Mouse (Mus musculus): ENCODE results near the gene Dhrs11. TPM values are rescaled to one million over a fixed set of nuclear protein-coding genes. Genes with fewer than 3 reads are reported as not detected.
"Not testable (repeated sequence)": the region's sequence is repeated elsewhere in the genome, so short reads cannot be mapped to it uniquely, and the experiment has no call there.

Dhrs11 gene
- 1 to 10 TPM; 9.0 to 9.1 TPM for polyA plus RNA-seq (2017; shearing (Covaris generic))

GRCm38 (mm10) chr11:84828516-84829399 is at the start of gene Dhrs11:
Gene Dhrs11, minus strand, starts transcription at chr11:84828994.
- ATAC-seq, result peak; percentile 85

- ATAC-seq, result not testable (repeated sequence)
Observed at GRCm38 (mm10) chr11:84876020-84876419, 47.2 kb upstream of the Dhrs11 start.

- ATAC-seq, result no peak
Observed at GRCm38 (mm10) chr11:84873042-84873833, 44.4 kb upstream of the Dhrs11 start.

- no peak for ATAC-seq
Observed at GRCm38 (mm10) chr11:84871548-84872069, 42.8 kb upstream of the Dhrs11 start.

- no peak for ATAC-seq
Observed at GRCm38 (mm10) chr11:84871046-84871445, 42.3 kb upstream of the Dhrs11 start.

GRCm38 (mm10) chr11:84870337-84871043 is 41.7 kb upstream of the Dhrs11 start, which contains the start of gene Ggnbp2:
Gene Ggnbp2, minus strand, starts transcription at chr11:84870817.
- ATAC-seq, result peak; percentile 67

GRCm38 (mm10) chr11:84869537-84870232 is 40.9 kb upstream of the Dhrs11 start:
- peak; percentile 69 for ATAC-seq

GRCm38 (mm10) chr11:84868786-84869259 is 40.0 kb upstream of the Dhrs11 start:
- no peak for ATAC-seq

GRCm38 (mm10) chr11:84867586-84867985 is 38.8 kb upstream of the Dhrs11 start:
- ATAC-seq, result no peak

GRCm38 (mm10) chr11:84865268-84865667 is 36.5 kb upstream of the Dhrs11 start:
- ATAC-seq, result no peak

GRCm38 (mm10) chr11:84855285-84855684 is 26.5 kb upstream of the Dhrs11 start:
- ATAC-seq, result no peak

GRCm38 (mm10) chr11:84847475-84848090 is 18.8 kb upstream of the Dhrs11 start:
- ATAC-seq, result no peak

- no peak for ATAC-seq
Observed at GRCm38 (mm10) chr11:84846741-84847474, 18.1 kb upstream of the Dhrs11 start.

GRCm38 (mm10) chr11:84839330-84839729 is 10.5 kb upstream of the Dhrs11 start:
- ATAC-seq, result no peak

GRCm38 (mm10) chr11:84829495-84829894 is 701 bp upstream of the Dhrs11 start:
- ATAC-seq, result peak; percentile 6

- no peak for ATAC-seq
Observed at GRCm38 (mm10) chr11:84827901-84828503, 792 bp downstream of the Dhrs11 start.

- no peak for ATAC-seq
Observed at GRCm38 (mm10) chr11:84827492-84827891, 1.3 kb downstream of the Dhrs11 start.

GRCm38 (mm10) chr11:84826185-84826584 is 2.6 kb downstream of the Dhrs11 start:
- ATAC-seq, result no peak

GRCm38 (mm10) chr11:84825261-84825807 is 3.5 kb downstream of the Dhrs11 start:
- no peak for ATAC-seq

- no peak for ATAC-seq
Observed at GRCm38 (mm10) chr11:84823484-84823897, 5.3 kb downstream of the Dhrs11 start.
